Mouse (Mus musculus) layer of hippocampus, adult 11-12 months (tissue): Measurements from ENCODE around the gene Gm3676.
"Not testable (repeated sequence)": the region's sequence is repeated elsewhere in the genome, so short reads cannot be mapped to it uniquely, and the experiment has no call there.

ENCODE experiments used
- DNase-seq: peaks from one replicate; pipeline ENCODE4 v3.0.0; 2022; ENCODE audit warnings: low spot score

Gm3676 gene

GRCm38 (mm10) chr14:41646387-41646786, at the start of gene Gm3676:
TSS of gene Gm3676 (minus strand) at chr14:41646487.
- not testable (repeated sequence) for DNase-seq

- not testable (repeated sequence) for DNase-seq
These were observed 1.9 kb upstream of the Gm3676 start for GRCm38 (mm10) chr14:41648176-41648575.

- not testable (repeated sequence) for DNase-seq
These were observed 16.1 kb downstream of the Gm3676 start for GRCm38 (mm10) chr14:41630144-41630543.

- not testable (repeated sequence) for DNase-seq
These were observed 21.8 kb downstream of the Gm3676 start, which contains the start of gene Gm3072 for GRCm38 (mm10) chr14:41624512-41624911. TSS of gene Gm3072 (minus strand) at chr14:41624612.

- not testable (repeated sequence) for DNase-seq
These were observed 23.8 kb downstream of the Gm3676 start for GRCm38 (mm10) chr14:41622535-41622934.

GRCm38 (mm10) chr14:41610690-41611089, 35.6 kb downstream of the Gm3676 start:
- DNase-seq, result not testable (repeated sequence)

GRCm38 (mm10) chr14:41600935-41601334, 45.4 kb downstream of the Gm3676 start:
- DNase-seq, result not testable (repeated sequence)
